Mouse (Mus musculus): ENCODE measurements around the gene Lamb1.

DNA sequence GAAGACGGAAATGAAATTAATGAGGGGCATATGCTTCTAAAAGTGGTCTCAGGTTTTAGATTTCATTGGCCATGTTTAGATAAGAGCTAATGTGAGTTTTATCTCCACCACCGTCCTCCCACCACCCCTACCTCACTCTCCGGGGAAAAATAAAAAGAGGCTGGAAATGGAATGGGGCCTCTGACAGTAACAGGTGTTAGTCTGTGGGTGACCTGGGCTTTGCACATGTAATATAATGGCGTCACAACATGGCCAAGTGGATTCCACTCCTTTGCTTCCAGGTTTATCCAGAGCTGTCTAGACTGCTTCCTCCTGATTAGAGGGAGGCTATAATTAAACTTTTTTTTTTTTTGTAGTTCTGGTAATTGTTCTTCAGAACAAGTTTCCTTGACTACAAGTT lies 2.3 kb downstream of the Lamb1 start:
- no peak for TF ChIP-seq ZNF384 (IDR thresholded peaks at IDR 0.05; ENCODE audit: low read depth, low read length)
- no peak for TF ChIP-seq ZC3H11A (IDR thresholded peaks at IDR 0.05; ENCODE audit: borderline replicate concordance, low read depth, low read length)

Measured in ES-E14 (cell line).